Mouse (Mus musculus): ENCODE data around the gene Olfr955. TPM values are rescaled to one million over a fixed set of nuclear protein-coding genes. Genes with fewer than 3 reads are reported as not detected.

Olfr955 gene
- not detected for polyA plus RNA-seq (2014; fragmentation: Illumina TruSeq; extraction: RNeasy Lipid Tissue Mini Kit (QIAGEN cat#74804); ENCODE audit: low read depth, low replicate concordance)

GRCm38 (mm10) chr9:39471844-39472243 lies at the start of gene Olfr955:
Gene Olfr955 (minus strand): TSS chr9:39471944.

GRCm38 (mm10) chr9:39515531-39515930 lies 43.8 kb upstream of the Olfr955 start, which contains the start of gene Olfr957:
Gene Olfr957 (minus strand): TSS chr9:39515809.

GRCm38 (mm10) chr9:39493895-39494294 lies 22.2 kb upstream of the Olfr955 start, which contains the start of gene Olfr44:
Gene Olfr44 (minus strand): TSS chr9:39493995.

GRCm38 (mm10) chr9:39456401-39456800 lies 15.3 kb downstream of the Olfr955 start, which contains the start of gene Olfr954:
Gene Olfr954 (plus strand): TSS chr9:39456701.

GRCm38 (mm10) chr9:39427048-39427447 lies 44.7 kb downstream of the Olfr955 start, which contains the start of gene Olfr952:
Gene Olfr952 (minus strand): TSS chr9:39427148.

Other genes with a start within 250 kb of the Olfr955 start
- gene Olfr1537, start 221.9 kb downstream of the Olfr955 start, polyA plus RNA-seq (2014; fragmentation: Illumina TruSeq; extraction: RNeasy Lipid Tissue Mini Kit (QIAGEN cat#74804); ENCODE audit: low read depth, low replicate concordance), result not detected
- gene Olfr945, start 195.1 kb downstream of the Olfr955 start, polyA plus RNA-seq (2014; fragmentation: Illumina TruSeq; extraction: RNeasy Lipid Tissue Mini Kit (QIAGEN cat#74804); ENCODE audit: low read depth, low replicate concordance), result not detected
- gene Olfr948, start 145.9 kb downstream of the Olfr955 start, polyA plus RNA-seq (2014; fragmentation: Illumina TruSeq; extraction: RNeasy Lipid Tissue Mini Kit (QIAGEN cat#74804); ENCODE audit: low read depth, low replicate concordance), result not detected
- not detected for gene Olfr951, start 84.5 kb downstream of the Olfr955 start, polyA plus RNA-seq (2014; fragmentation: Illumina TruSeq; extraction: RNeasy Lipid Tissue Mini Kit (QIAGEN cat#74804); ENCODE audit: low read depth, low replicate concordance)
- not detected for gene Olfr952, start 44.8 kb downstream of the Olfr955 start, polyA plus RNA-seq (2014; fragmentation: Illumina TruSeq; extraction: RNeasy Lipid Tissue Mini Kit (QIAGEN cat#74804); ENCODE audit: low read depth, low replicate concordance)
- gene Olfr954, start 15.2 kb downstream of the Olfr955 start, polyA plus RNA-seq (2014; fragmentation: Illumina TruSeq; extraction: RNeasy Lipid Tissue Mini Kit (QIAGEN cat#74804); ENCODE audit: low read depth, low replicate concordance), result not detected
- gene Olfr44, start 22.1 kb upstream of the Olfr955 start, polyA plus RNA-seq (2014; fragmentation: Illumina TruSeq; extraction: RNeasy Lipid Tissue Mini Kit (QIAGEN cat#74804); ENCODE audit: low read depth, low replicate concordance), result not detected
- gene Olfr957, start 43.9 kb upstream of the Olfr955 start, polyA plus RNA-seq (2014; fragmentation: Illumina TruSeq; extraction: RNeasy Lipid Tissue Mini Kit (QIAGEN cat#74804); ENCODE audit: low read depth, low replicate concordance), result not detected
- gene Olfr958, start 82.1 kb upstream of the Olfr955 start, polyA plus RNA-seq (2014; fragmentation: Illumina TruSeq; extraction: RNeasy Lipid Tissue Mini Kit (QIAGEN cat#74804); ENCODE audit: low read depth, low replicate concordance), result not detected
- not detected for gene Olfr959, start 103.6 kb upstream of the Olfr955 start, polyA plus RNA-seq (2014; fragmentation: Illumina TruSeq; extraction: RNeasy Lipid Tissue Mini Kit (QIAGEN cat#74804); ENCODE audit: low read depth, low replicate concordance)
- gene AW551984, start 132.5 kb upstream of the Olfr955 start, polyA plus RNA-seq (2014; fragmentation: Illumina TruSeq; extraction: RNeasy Lipid Tissue Mini Kit (QIAGEN cat#74804); ENCODE audit: low read depth, low replicate concordance), result 0.19 TPM
- gene Olfr148, start 138.7 kb upstream of the Olfr955 start, polyA plus RNA-seq (2014; fragmentation: Illumina TruSeq; extraction: RNeasy Lipid Tissue Mini Kit (QIAGEN cat#74804); ENCODE audit: low read depth, low replicate concordance), result not detected
- not detected for gene Olfr960, start 149.4 kb upstream of the Olfr955 start, polyA plus RNA-seq (2014; fragmentation: Illumina TruSeq; extraction: RNeasy Lipid Tissue Mini Kit (QIAGEN cat#74804); ENCODE audit: low read depth, low replicate concordance)
- not detected for gene Olfr961, start 173.1 kb upstream of the Olfr955 start, polyA plus RNA-seq (2014; fragmentation: Illumina TruSeq; extraction: RNeasy Lipid Tissue Mini Kit (QIAGEN cat#74804); ENCODE audit: low read depth, low replicate concordance)
- gene Olfr963, start 195.3 kb upstream of the Olfr955 start, polyA plus RNA-seq (2014; fragmentation: Illumina TruSeq; extraction: RNeasy Lipid Tissue Mini Kit (QIAGEN cat#74804); ENCODE audit: low read depth, low replicate concordance), result not detected
- gene Olfr149, start 235.2 kb upstream of the Olfr955 start, polyA plus RNA-seq (2014; fragmentation: Illumina TruSeq; extraction: RNeasy Lipid Tissue Mini Kit (QIAGEN cat#74804); ENCODE audit: low read depth, low replicate concordance), result not detected
- not detected for gene Olfr965, start 239.4 kb upstream of the Olfr955 start, polyA plus RNA-seq (2014; fragmentation: Illumina TruSeq; extraction: RNeasy Lipid Tissue Mini Kit (QIAGEN cat#74804); ENCODE audit: low read depth, low replicate concordance)